Mouse (Mus musculus) liver, embryonic 11.5 days (tissue): ENCODE measurements around the gene Zfp428. TPM values are rescaled to one million over a fixed set of nuclear protein-coding genes. Genes with fewer than 3 reads are reported as not detected.
A peak's percentile ranks its signal among the peaks of the same experiment; 100 is the strongest.

Source experiments
- ATAC-seq: fragments of 200-750 bp; cut with Nextera tagmentation; replicated peaks from 2 replicates; pipeline ENCODE4 v1.8.0; 2017; ENCODE audit warnings: moderate number of reproducible peaks, mild to moderate bottlenecking, moderate TSS enrichment, moderate library complexity; ENCODE audit not compliant: low FRiP score
- DNase-seq: peaks from one replicate; pipeline ENCODE4 v3.0.0-alpha.2; 2017; ENCODE audit warnings: low spot score
- H3K27ac ChIP-seq: fragments of 300-500 bp; sonication (generic); 2 replicates; pipeline ENCODE4 v1.5.1; 2014; ENCODE audit warnings: mild to moderate bottlenecking, low read depth, low read length, control low read depth
- H3K27me3 ChIP-seq: fragments of 300-500 bp; sonication (generic); replicated peaks from 2 replicates; pipeline ENCODE4 v1.6.1; 2014; ENCODE audit warnings: low read length, mixed read lengths; ENCODE audit not compliant: control insufficient read depth, insufficient read depth
- H3K36me3 ChIP-seq: fragments of 300-500 bp; sonication (generic); 2 replicates; pipeline ENCODE4 v1.6.1; 2014; ENCODE audit warnings: mild to moderate bottlenecking, low read length, moderate library complexity, mixed read lengths; ENCODE audit not compliant: control insufficient read depth, insufficient read depth
- H3K4me1 ChIP-seq: fragments of 300-500 bp; sonication (generic); replicated peaks from 2 replicates; pipeline ENCODE4 v1.6.1; 2014; ENCODE audit warnings: low read length, mixed read lengths; ENCODE audit not compliant: control insufficient read depth, insufficient read depth
- H3K4me2 ChIP-seq: fragments of 300-500 bp; sonication (generic); 2 replicates; pipeline ENCODE4 v1.6.1; 2014; ENCODE audit warnings: mild to moderate bottlenecking, control low read depth, moderate library complexity
- H3K4me3 ChIP-seq: fragments of 300-500 bp; sonication (generic); 2 replicates; pipeline ENCODE4 v1.5.1; 2014; ENCODE audit warnings: low read depth, low read length, control low read depth
- H3K9ac ChIP-seq: fragments of 300-500 bp; sonication (generic); 2 replicates; pipeline ENCODE4 v1.6.1; 2014; ENCODE audit warnings: low read depth, low read length, control low read depth
- H3K9me3 ChIP-seq: fragments of 300-500 bp; sonication (generic); 2 replicates; pipeline ENCODE4 v1.6.1; 2016; ENCODE audit warnings: low read length, inconsistent platforms, mixed read lengths; ENCODE audit not compliant: control insufficient read depth
- WGBS: fragments of 180-500 bp; shearing (Covaris S2); extraction: QIAGEN DNeasy Blood & Tissue Kit; methylation state at CpG from one replicate; pipeline ENCODE4 v1.1.7; 2014; 5-methylcytosine and 5-hydroxymethylcytosine counted together
- polyA plus RNA-seq: library from polyadenylated mRNA; unstranded; fragments of >200 nt; fragmentation: Nextera tagmentation; extraction: Ambion mirVana; gene quantifications from 2 replicates; pipeline ENCODE4 v1.2.1, GENCODE M21; 2014

Zfp428 gene
- polyA plus RNA-seq, 1 experiment from 2014 or later, result 23.0 TPM

DNA sequence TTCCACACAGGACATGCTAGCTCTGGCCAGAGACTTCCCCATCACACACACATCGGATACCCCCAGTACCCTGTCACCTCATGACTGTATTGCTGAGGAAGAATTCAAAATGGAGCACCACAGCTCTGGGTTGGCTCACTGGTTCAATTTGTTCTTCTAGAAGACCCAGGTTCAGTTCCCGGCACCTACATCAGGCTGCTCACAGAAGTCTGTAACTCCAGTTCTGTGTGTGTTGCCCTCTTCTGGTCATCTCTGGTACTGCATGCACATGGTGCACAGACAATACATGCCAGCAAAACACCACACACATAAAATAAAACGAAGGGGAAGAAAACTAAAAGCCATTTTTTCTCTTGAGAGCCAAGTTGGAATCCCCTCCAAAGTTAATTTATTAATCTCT lies 37.7 kb upstream of the Zfp428 start:
- H3K9ac ChIP-seq, result no peak overlapping the region
- no peak overlapping the region for H3K4me2 ChIP-seq
- H3K36me3 ChIP-seq, result peaks cover 2% of the 10 kb centered on the region
- no peak overlapping the region for H3K4me3 ChIP-seq
- H3K27ac ChIP-seq, result no peak overlapping the region
- H3K4me1 ChIP-seq, result no peaks in the 10 kb centered on the region
- ATAC-seq (no peak), DNase-seq (no peak)
- H3K27me3 ChIP-seq, result no peaks in the 10 kb centered on the region
- 82% methylated on average over 3 of the region's 3 CpGs for WGBS
- no peaks in the 10 kb centered on the region for H3K9me3 ChIP-seq

DNA sequence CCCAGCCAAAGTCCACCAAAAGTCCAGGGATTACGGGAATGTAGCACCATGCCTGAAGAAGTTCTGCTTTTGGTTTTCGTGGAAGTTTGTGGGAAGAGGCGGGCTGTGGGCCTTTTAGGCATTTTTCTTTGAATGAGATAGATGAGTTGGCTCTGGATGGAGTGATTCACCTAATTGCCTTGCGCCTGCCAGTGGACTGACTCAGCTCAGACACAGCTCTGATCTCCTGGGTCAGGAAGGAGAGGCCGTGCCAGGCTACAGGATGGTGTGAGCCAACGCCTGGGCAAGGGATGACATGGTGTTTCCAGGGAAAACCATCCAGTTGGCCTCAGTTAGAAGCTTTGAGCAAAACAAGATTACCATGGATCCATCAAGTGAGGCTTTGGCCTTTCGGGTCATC lies 36.5 kb upstream of the Zfp428 start:
- Histone ChIP-seq H3K36me3 (peaks cover 2% of the 10 kb centered on the region), H3K9ac (no peak overlapping the region), H3K4me3 (no peak overlapping the region), H3K9me3 (no peaks in the 10 kb centered on the region), H3K27me3 (no peaks in the 10 kb centered on the region), H3K27ac (no peak overlapping the region), H3K4me2 (no peak overlapping the region), H3K4me1 (no peaks in the 10 kb centered on the region)
- WGBS, result 90% methylated on average over 7 of the region's 7 CpGs
- ATAC-seq, result no peak
- DNase-seq, result no peak

- no peak overlapping the region for H3K4me2 ChIP-seq
- no peak overlapping the region for H3K27ac ChIP-seq
- WGBS, result 80% methylated on average over 6 of the region's 6 CpGs
- no peak for ATAC-seq
- H3K4me1 ChIP-seq, result no peaks in the 10 kb centered on the region
- H3K4me3 ChIP-seq, result no peak overlapping the region
- peaks cover 2% of the 10 kb centered on the region for H3K36me3 ChIP-seq
- no peak for DNase-seq
- H3K9me3 ChIP-seq, result no peaks in the 10 kb centered on the region
- no peak overlapping the region for H3K9ac ChIP-seq
- H3K27me3 ChIP-seq, result no peaks in the 10 kb centered on the region
These were observed 34.4 kb upstream of the Zfp428 start for GRCm38 (mm10) chr7:24472442-24472841.

GRCm38 (mm10) chr7:24472937-24473336 lies 33.9 kb upstream of the Zfp428 start:
- Histone ChIP-seq H3K9me3 (no peaks in the 10 kb centered on the region), H3K4me1 (no peaks in the 10 kb centered on the region), H3K4me2 (no peak overlapping the region), H3K9ac (no peak overlapping the region), H3K27me3 (no peaks in the 10 kb centered on the region), H3K4me3 (no peak overlapping the region), H3K36me3 (peaks cover 2% of the 10 kb centered on the region), H3K27ac (no peak overlapping the region)
- no peak for DNase-seq
- WGBS, result 71% methylated on average over 7 of the region's 7 CpGs
- no peak for ATAC-seq

- ATAC-seq (peak; percentile 54; the same call in 1 of the 2 replicates), DNase-seq (no peak)
- 56% methylated on average over 10 of the region's 10 CpGs for WGBS
- no peak overlapping the region for H3K9ac ChIP-seq
- H3K4me2 ChIP-seq, result no peak overlapping the region
- no peaks in the 10 kb centered on the region for H3K9me3 ChIP-seq
- no peaks in the 10 kb centered on the region for H3K4me1 ChIP-seq
- H3K27ac ChIP-seq, result no peak overlapping the region
- H3K27me3 ChIP-seq, result peaks cover 5% of the 10 kb centered on the region
- H3K4me3 ChIP-seq, result no peak overlapping the region
- H3K36me3 ChIP-seq, result peaks cover 2% of the 10 kb centered on the region
These were observed 32.8 kb upstream of the Zfp428 start for GRCm38 (mm10) chr7:24473913-24474529.

DNA sequence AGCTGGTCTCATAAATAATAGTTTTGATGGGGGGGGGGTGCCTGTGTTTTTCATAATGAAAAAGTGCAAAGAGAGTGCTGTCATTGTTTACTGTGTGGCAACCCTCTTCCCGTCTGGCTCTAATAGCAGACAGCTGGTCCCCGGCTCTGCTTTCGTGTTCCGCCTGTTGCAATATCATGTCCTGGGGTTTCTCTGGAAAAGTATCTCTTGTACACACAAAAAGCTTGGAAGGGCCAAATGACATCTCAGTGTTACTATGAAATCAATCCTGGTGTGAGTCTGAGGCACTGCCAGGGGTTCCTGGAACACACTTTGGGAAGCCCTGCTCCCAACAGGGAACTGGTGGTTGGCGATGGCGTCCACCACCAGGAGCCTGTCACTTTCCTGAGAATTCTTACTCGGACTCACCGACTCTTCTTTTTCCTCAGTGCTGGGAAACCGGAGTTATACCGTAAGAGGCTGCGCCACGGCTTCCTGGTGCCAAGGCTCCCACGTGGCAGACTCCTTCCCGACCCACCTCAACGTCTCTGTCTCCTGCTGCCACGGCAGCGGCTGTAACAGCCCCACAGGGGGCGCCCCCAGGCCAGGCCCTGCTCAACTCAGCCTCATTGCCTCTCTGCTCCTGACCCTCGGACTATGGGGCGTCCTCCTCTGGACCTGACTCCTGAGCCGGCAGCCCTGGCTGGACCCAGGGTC lies 31.8 kb upstream of the Zfp428 start:
- no peak overlapping the region for H3K27ac ChIP-seq
- peaks cover 12% of the 10 kb centered on the region for H3K27me3 ChIP-seq
- H3K36me3 ChIP-seq, result no peaks in the 10 kb centered on the region; the same call in 1 of the 2 replicates
- WGBS, result 60% methylated on average over 21 of the region's 21 CpGs
- H3K9me3 ChIP-seq, result no peaks in the 10 kb centered on the region
- no peaks in the 10 kb centered on the region for H3K4me1 ChIP-seq
- no peak overlapping the region for H3K4me2 ChIP-seq
- no peak for ATAC-seq
- H3K4me3 ChIP-seq, result no peak overlapping the region
- H3K9ac ChIP-seq, result no peak overlapping the region
- no peak for DNase-seq

DNA sequence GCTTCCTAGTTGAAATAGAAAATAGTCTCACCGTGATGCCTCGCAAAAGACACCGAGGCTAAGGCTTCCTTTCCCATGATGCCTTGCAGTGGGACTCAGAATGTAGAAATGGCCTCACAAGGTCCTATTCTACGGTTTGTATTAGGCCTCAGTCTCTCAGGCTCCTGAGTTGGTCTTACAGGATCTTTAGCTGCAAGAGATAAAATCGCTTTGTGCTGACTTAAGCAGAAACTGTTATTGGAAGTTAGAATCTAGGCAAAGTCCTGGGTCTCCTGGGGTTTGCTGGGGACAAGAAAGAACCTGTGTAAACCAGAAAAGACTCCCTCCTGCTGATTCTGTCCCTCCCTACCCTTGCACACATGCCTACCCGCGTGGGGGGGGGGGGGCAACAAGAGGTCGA lies 30.5 kb upstream of the Zfp428 start:
- no peaks in the 10 kb centered on the region for H3K36me3 ChIP-seq
- ATAC-seq, result no peak
- no peak overlapping the region for H3K4me3 ChIP-seq
- peaks cover 4% of the 10 kb centered on the region; the same call in 1 of the 2 replicates for H3K4me1 ChIP-seq
- peaks cover 26% of the 10 kb centered on the region for H3K27me3 ChIP-seq
- no peak overlapping the region for H3K9ac ChIP-seq
- 76% methylated on average over 8 of the region's 8 CpGs for WGBS
- no peak for DNase-seq
- no peaks in the 10 kb centered on the region for H3K9me3 ChIP-seq
- H3K27ac ChIP-seq, result no peak overlapping the region
- no peak overlapping the region for H3K4me2 ChIP-seq

- H3K9ac ChIP-seq, result no peak overlapping the region
- H3K36me3 ChIP-seq, result no peaks in the 10 kb centered on the region
- no peaks in the 10 kb centered on the region for H3K9me3 ChIP-seq
- H3K4me3 ChIP-seq, result no peak overlapping the region
- peaks cover 31% of the 10 kb centered on the region for H3K27me3 ChIP-seq
- peaks cover 8% of the 10 kb centered on the region; the same call in 1 of the 2 replicates for H3K4me1 ChIP-seq
- H3K4me2 ChIP-seq, result no peak overlapping the region
- 83% methylated on average over 7 of the region's 7 CpGs for WGBS
- DNase-seq, result no peak
- no peak overlapping the region for H3K27ac ChIP-seq
- no peak for ATAC-seq
These were observed 29.9 kb upstream of the Zfp428 start for GRCm38 (mm10) chr7:24476856-24477255.

DNA sequence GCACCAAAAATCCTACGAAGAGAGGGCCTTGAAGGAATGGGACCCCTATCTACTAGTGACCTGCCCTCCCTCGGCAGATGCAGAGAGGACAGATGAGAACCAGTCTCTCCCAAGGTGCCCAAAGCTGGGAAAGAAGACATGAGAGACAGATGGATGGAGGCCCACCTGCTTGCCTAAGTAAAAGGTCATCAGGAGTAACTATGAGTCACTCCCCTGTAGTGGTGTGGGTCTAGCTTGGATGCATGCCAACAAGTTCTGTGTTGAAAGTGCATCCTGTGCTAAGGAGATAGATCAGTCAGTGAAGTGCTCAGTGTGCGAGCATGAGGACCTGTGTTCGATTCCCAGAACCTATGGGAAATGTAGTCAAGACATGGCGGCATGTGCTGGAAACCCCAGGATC lies 27.9 kb upstream of the Zfp428 start:
- Histone ChIP-seq H3K36me3 (no peaks in the 10 kb centered on the region), H3K4me2 (no peak overlapping the region), H3K27me3 (peaks cover 47% of the 10 kb centered on the region), H3K9ac (no peak overlapping the region), H3K4me3 (no peak overlapping the region), H3K27ac (no peak overlapping the region), H3K4me1 (peaks cover 10% of the 10 kb centered on the region), H3K9me3 (no peaks in the 10 kb centered on the region)
- no peak for ATAC-seq
- 78% methylated on average over 5 of the region's 5 CpGs for WGBS
- DNase-seq, result no peak
